9 mouse cellular contexts compared by ENCODE assay signal in genomic region chr14:16328959-16329480, GRCm38 (mm10). TPM values are rescaled to one million over a fixed set of nuclear protein-coding genes. Genes with fewer than 3 reads are reported as not detected.
DNase-seq lines count a peak whose midpoint lies in the region; ATAC-seq and TF ChIP-seq lines count a peak whose summit lies in the region.
"Had no signal": no experiment of that assay in that cellular context is flagged by ENCODE, and none has a peak within 500 bp of the region (broad histone marks: within the 10 kb centered on the region; RNA-seq: fewer than 3 reads in every experiment).

No protein-coding gene starts in this region.

- H3K9me3 ChIP-seq in heart, embryonic 14.5 days (ENCODE audit: control insufficient read depth, low read length), result no peaks in the 10 kb centered on the region
- H3K9me3 ChIP-seq in midbrain, embryonic 11.5 days (ENCODE audit: control insufficient read depth, low read length), result no peaks in the 10 kb centered on the region
- no peaks in the 10 kb centered on the region for H3K9me3 ChIP-seq in midbrain, postnatal 0 days (ENCODE audit: low read length)
- H3K9me3 ChIP-seq in intestine, embryonic 15.5 days, result no peaks in the 10 kb centered on the region

- 34% methylated on average over 5 of the region's 5 CpGs for WGBS in heart, embryonic 14.5 days
- WGBS in midbrain, embryonic 11.5 days, result 14% methylated on average over 5 of the region's 5 CpGs
- WGBS in midbrain, postnatal 0 days, result 25% methylated on average over 5 of the region's 5 CpGs
- WGBS in intestine, embryonic 15.5 days, result 46% methylated on average over 5 of the region's 5 CpGs

- no peak for DNase-seq in heart, postnatal 4 days
- DNase-seq in midbrain, embryonic 11.5 days (ENCODE audit: low spot score, missing footprints), result peak; percentile 85
- no peak for DNase-seq in midbrain, postnatal 0 days (ENCODE audit: low spot score)
- no peak for DNase-seq in layer of hippocampus, postnatal 25 days (ENCODE audit: extremely low spot score in 1 of 2, low spot score in 1 of 2)
- DNase-seq in adipocyte (ENCODE audit: low spot score), result no peak
- DNase-seq in spleen, adult 18-20 months, result no peak

- peak overlapping the region; percentile 31; the same call in 1 of the 2 replicates for H3K9ac ChIP-seq in heart, embryonic 14.5 days (ENCODE audit: low read length)
- H3K9ac ChIP-seq in midbrain, embryonic 11.5 days (ENCODE audit: low read length), result peak overlapping the region; percentile 20; the same call in 1 of the 2 replicates
- H3K9ac ChIP-seq in midbrain, postnatal 0 days (replicated peaks; ENCODE audit: low read length, poor library complexity, severe bottlenecking), result no peak overlapping the region
- no peak overlapping the region for H3K9ac ChIP-seq in intestine, embryonic 15.5 days

- no peak overlapping the region for H3K4me3 ChIP-seq in heart, embryonic 14.5 days (ENCODE audit: control insufficient read depth in 1 of 2, insufficient read depth in 1 of 2, low read depth in 1 of 2, low read length in 2 of 2)
- no peak overlapping the region for H3K4me3 ChIP-seq in midbrain, embryonic 11.5 days (ENCODE audit: low read depth, low read length)
- no peak overlapping the region for H3K4me3 ChIP-seq in midbrain, postnatal 0 days (ENCODE audit: low read depth, low read length)
- no peak overlapping the region for H3K4me3 ChIP-seq in intestine, embryonic 15.5 days (replicated peaks)

- H3K36me3 ChIP-seq in heart, embryonic 14.5 days (ENCODE audit: control insufficient read depth, insufficient read depth, low read length), result no peaks in the 10 kb centered on the region
- H3K36me3 ChIP-seq in midbrain, embryonic 11.5 days (ENCODE audit: control insufficient read depth, insufficient read depth, low read length), result no peaks in the 10 kb centered on the region
- no peaks in the 10 kb centered on the region for H3K36me3 ChIP-seq in midbrain, postnatal 0 days (ENCODE audit: insufficient read depth, low read length)
- H3K36me3 ChIP-seq in intestine, embryonic 15.5 days, result no peaks in the 10 kb centered on the region

- ATAC-seq in heart, embryonic 14.5 days (ENCODE audit: insufficient number of reproducible peaks, insufficient read depth, low FRiP score, low read depth), result no peak
- ATAC-seq in midbrain, embryonic 11.5 days (ENCODE audit: low FRiP score), result peak; percentile 61
- no peak for ATAC-seq in midbrain, postnatal 0 days (ENCODE audit: low FRiP score)
- ATAC-seq in intestine, embryonic 15.5 days, result peak; percentile 4; the same call in 1 of the 2 replicates

- H3K4me2 ChIP-seq in heart, embryonic 14.5 days (ENCODE audit: low read length), result no peak overlapping the region
- no peak overlapping the region for H3K4me2 ChIP-seq in midbrain, embryonic 11.5 days
- H3K4me2 ChIP-seq in midbrain, postnatal 0 days (ENCODE audit: low read depth, low read length, poor library complexity, severe bottlenecking), result no peak overlapping the region
- H3K4me2 ChIP-seq in intestine, embryonic 15.5 days (replicated peaks), result no peak overlapping the region

- H3K27ac ChIP-seq in heart, embryonic 14.5 days (replicated peaks in 1 of 2; ENCODE audit: control insufficient read depth in 1 of 2, insufficient read depth in 1 of 2, low read depth in 2 of 2, low read length in 2 of 2), result peak overlapping the region; percentile 39 to 67
- H3K27ac ChIP-seq in midbrain, embryonic 11.5 days (ENCODE audit: low read depth, low read length), result no peak overlapping the region
- no peak overlapping the region for H3K27ac ChIP-seq in midbrain, postnatal 0 days (ENCODE audit: low read depth, low read length)
- 0 out of 2 replicates have a peak overlapping the region, but pooled peaks have one; percentile 18 for H3K27ac ChIP-seq in intestine, embryonic 15.5 days
- H3K27ac ChIP-seq: macrophage had no signal

- TF ChIP-seq CTCF in midbrain, postnatal 0 days (IDR thresholded peaks at IDR 0.05), result no peak

- peaks cover 8 to 10% of the 10 kb centered on the region in 2 experiments for H3K4me1 ChIP-seq in heart, embryonic 14.5 days (ENCODE audit: control insufficient read depth in 2 of 2, insufficient read depth in 2 of 2, low read length in 2 of 2)
- peaks cover 11% of the 10 kb centered on the region for H3K4me1 ChIP-seq in midbrain, embryonic 11.5 days (ENCODE audit: control insufficient read depth, insufficient read depth, low read length)
- no peaks in the 10 kb centered on the region for H3K4me1 ChIP-seq in midbrain, postnatal 0 days (ENCODE audit: insufficient read depth, low read length)
- H3K4me1 ChIP-seq in intestine, embryonic 15.5 days (replicated peaks), result no peaks in the 10 kb centered on the region

- H3K27me3 ChIP-seq in heart, embryonic 14.5 days (ENCODE audit: control insufficient read depth, insufficient read depth, low read length), result no peaks in the 10 kb centered on the region
- no peaks in the 10 kb centered on the region for H3K27me3 ChIP-seq in midbrain, embryonic 11.5 days (ENCODE audit: control insufficient read depth, insufficient read depth, low read length)
- H3K27me3 ChIP-seq in midbrain, postnatal 0 days (ENCODE audit: insufficient read depth, low read length), result no peaks in the 10 kb centered on the region
- no peaks in the 10 kb centered on the region for H3K27me3 ChIP-seq in intestine, embryonic 15.5 days (replicated peaks)

RNA-seq across cellular contexts. Expression of gene Top2b, which starts 36.0 kb away (rescaled TPM):
- polyA plus RNA-seq in heart, embryonic 14.5 days (2014; fragmentation: Nextera tagmentation; extraction: Ambion mirVana), result 46.5 and 56.0 TPM in 2 replicates
- total RNA-seq in heart, postnatal 4 days (2021), result 100 to 1,000 TPM in 1 of 2 experiments, 10 to 100 TPM in 1; 97.4 to 105 TPM
- polyA plus RNA-seq in midbrain, embryonic 11.5 days (2014; fragmentation: Nextera tagmentation; extraction: Ambion mirVana), result 159 and 186 TPM in 2 replicates
- total RNA-seq in midbrain, postnatal 0 days (2014; rRNA removed), result 136 and 214 TPM in 2 replicates
- polyA plus RNA-seq in midbrain, postnatal 0 days (2015; fragmentation: Nextera tagmentation; extraction: Ambion mirVana), result 40.8 and 55.8 TPM in 2 replicates
- 33.3 and 43.3 TPM in 2 replicates for polyA plus RNA-seq in intestine, embryonic 15.5 days (2015; fragmentation: Nextera tagmentation; extraction: Ambion mirVana)
- 10 to 100 TPM; 92.1 to 97.7 TPM for total RNA-seq in layer of hippocampus, postnatal 25 days (2021)

Comparison
In these comparisons a context has a peak if more than half of its experiments do, and no peak if none do; other contexts are left out.
1. ATAC-seq: peak in midbrain, embryonic 11.5 days (single experiment) and intestine, embryonic 15.5 days (single experiment); none in heart, embryonic 14.5 days (single experiment) and midbrain, postnatal 0 days (single experiment).
2. H3K9ac ChIP-seq: peak in heart, embryonic 14.5 days (single experiment) and midbrain, embryonic 11.5 days (single experiment); none in midbrain, postnatal 0 days (single experiment) and intestine, embryonic 15.5 days (single experiment).
3. H3K27ac ChIP-seq: peak in heart, embryonic 14.5 days (2 of 2) and intestine, embryonic 15.5 days (single experiment); none in midbrain, embryonic 11.5 days (single experiment) and midbrain, postnatal 0 days (single experiment).